Mouse (Mus musculus) brain, embryonic 14.5 days (tissue): ENCODE data around the gene Eif4e2.

Experiments used
- CTCF ChIP-seq: fragments of 200-500 bp; IDR thresholded peaks from 2 replicates; pipeline ENCODE4 v1.5.1; 2012; ENCODE audit warnings: inconsistent platforms, mild to moderate bottlenecking, moderate library complexity, borderline replicate concordance; ENCODE audit not compliant: insufficient read depth, insufficient read length; ENCODE audit errors: extremely low read depth
- POLR2A ChIP-seq: fragments of 200-500 bp; IDR thresholded peaks from 2 replicates; pipeline ENCODE4 v1.6.1; 2012; ENCODE audit warnings: mild to moderate bottlenecking, inconsistent platforms, borderline replicate concordance; ENCODE audit not compliant: poor library complexity, insufficient read depth, insufficient read length, severe bottlenecking; ENCODE audit errors: extremely low read depth

GRCm38 (mm10) chr1:87190429-87190828, 23.3 kb upstream of the Eif4e2 start, which contains the start of gene Chrnd:
- no peak for TF ChIP-seq CTCF
- TF ChIP-seq POLR2A: no peak
